Mouse (Mus musculus) brain, adult 2 months (tissue): ENCODE data around the gene Btbd35f13.
"Not testable (repeated sequence)": the region's sequence is repeated elsewhere in the genome, so short reads cannot be mapped to it uniquely, and the experiment has no call there.

Source experiments
- DNase-seq: peaks from one replicate; pipeline ENCODE4 v3.0.0; 2011; ENCODE audit warnings: low read depth, low spot score

The Btbd35f13 gene

GRCm38 (mm10) chrX:33656872-33657271 lies at the start of gene Btbd35f13:
Gene Btbd35f13 (plus strand): TSS chrX:33657172.
- not testable (repeated sequence) for DNase-seq

GRCm38 (mm10) chrX:33702249-33702648 lies 45.3 kb downstream of the Btbd35f13 start, which contains the start of gene Btbd35f14:
Gene Btbd35f14 (minus strand): TSS chrX:33702349.
- not testable (repeated sequence) for DNase-seq
